Mouse (Mus musculus) small intestine, adult 2 months (tissue): Measurements from ENCODE around the gene Nfam1.

Experiments
- CTCF ChIP-seq: fragments of 200-500 bp; IDR thresholded peaks from 2 replicates; pipeline ENCODE4 v1.5.1; 2012; ENCODE audit warnings: low read depth, mild to moderate bottlenecking, control low read depth, inconsistent platforms, low read length, moderate library complexity, mixed read lengths; ENCODE audit not compliant: insufficient replicate concordance, insufficient read length; ENCODE audit errors: extremely low read depth
- POLR2A ChIP-seq: fragments of 200-500 bp; IDR thresholded peaks from 2 replicates; pipeline ENCODE4 v1.6.1; 2012; ENCODE audit warnings: low read depth, mild to moderate bottlenecking, control low read depth, inconsistent platforms, low read length, moderate library complexity

- no peak for TF ChIP-seq CTCF
- no peak for TF ChIP-seq POLR2A
Observed at GRCm38 (mm10) chr15:82969206-82969721, 63.8 kb downstream of the Nfam1 start.
